Mouse (Mus musculus): Measurements from ENCODE around the gene Pxt1. TPM values are rescaled to one million over a fixed set of nuclear protein-coding genes. Genes with fewer than 3 reads are reported as not detected.

The Pxt1 gene
- polyA plus RNA-seq (2014; fragmentation: Illumina TruSeq; extraction: RNeasy Lipid Tissue Mini Kit (QIAGEN cat#74804); ENCODE audit: low read depth, low replicate concordance): not detected

GRCm38 (mm10) chr17:28943740-28944139 is at the start of gene Pxt1:
Pxt1 (minus strand) TSS chr17:28943840.

DNA sequence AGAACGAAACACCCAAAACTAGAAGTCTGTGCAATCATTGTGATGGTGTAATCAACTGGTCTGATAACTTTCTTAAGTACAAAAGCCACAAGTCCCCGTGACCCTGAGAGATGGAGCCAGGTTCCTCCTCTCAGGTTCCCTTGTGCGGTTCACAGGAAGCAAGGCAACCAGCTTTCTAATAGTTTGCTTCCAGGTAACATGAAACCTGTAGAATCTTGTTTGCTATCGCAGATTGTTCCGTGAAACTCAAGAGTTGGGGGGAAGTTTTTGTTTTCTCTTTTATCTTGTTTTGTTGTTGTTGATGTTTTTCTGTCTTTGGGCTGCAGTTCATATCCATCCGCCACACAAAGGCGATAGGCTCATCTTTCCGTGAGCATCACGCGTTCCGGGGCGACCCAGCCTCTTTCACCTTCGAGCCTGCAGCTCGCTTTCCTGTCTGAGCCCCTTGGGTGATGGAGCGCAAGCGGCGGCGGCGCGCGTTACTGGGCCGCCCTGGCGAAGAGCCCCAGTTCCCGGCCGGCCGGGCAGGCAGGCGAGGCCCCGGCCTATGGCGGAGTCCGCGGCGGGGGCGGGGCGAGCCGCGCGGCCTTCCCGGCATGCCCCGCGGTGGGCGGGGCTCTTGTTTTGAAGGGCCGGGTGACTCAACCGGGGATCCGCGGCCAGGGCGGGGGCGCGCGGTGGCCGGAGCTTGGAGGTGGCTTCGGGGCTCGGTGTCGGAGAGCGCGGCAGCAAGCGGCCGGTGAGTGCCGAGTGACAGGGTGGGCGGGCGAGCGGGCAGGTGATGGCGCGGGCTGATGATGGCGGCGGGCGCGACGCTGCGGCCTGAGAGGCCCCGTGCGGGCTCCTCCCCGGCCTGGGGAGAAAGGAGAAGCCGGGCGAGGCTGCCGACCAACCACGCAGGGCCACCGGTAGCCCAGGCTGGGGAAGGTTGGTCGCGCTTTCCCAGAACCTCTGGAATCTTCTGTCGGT is 8.5 kb upstream of the Pxt1 start, which contains the start of gene Kctd20:
Kctd20 (plus strand) TSS at position 120 of the 969 bp plus-strand sequence.

DNA sequence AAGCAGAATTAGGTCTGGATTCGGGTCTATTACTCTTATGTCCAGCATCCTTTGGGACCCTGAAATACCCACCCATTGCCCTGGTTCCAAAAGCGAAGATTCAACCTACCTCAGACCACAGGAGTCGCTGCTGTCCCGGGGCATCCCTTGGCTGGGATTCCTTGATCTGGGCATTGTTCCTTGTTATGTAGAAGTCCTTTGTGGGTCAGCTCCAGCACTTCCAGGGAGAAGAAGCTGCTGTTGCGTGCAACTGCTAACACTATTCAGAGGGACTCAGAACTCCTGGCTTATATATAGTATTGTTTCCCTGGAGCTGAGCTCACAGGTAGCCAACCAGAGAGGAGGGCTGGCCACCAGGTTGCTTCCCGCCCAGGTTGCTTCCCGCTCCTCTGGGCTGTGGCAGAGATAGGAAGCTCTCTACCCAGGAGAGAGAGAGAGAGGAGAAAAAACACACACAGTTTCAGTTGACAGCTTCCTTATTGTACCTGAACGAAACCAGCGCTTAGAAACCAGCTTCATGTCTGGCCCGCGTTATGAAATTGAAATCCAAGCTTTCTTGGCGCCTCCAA is 28.5 kb downstream of the Pxt1 start, which contains the start of gene 4930539E08Rik:
4930539E08Rik (minus strand) TSS at position 265 of the 569 bp plus-strand sequence.

Other genes starting within 250 kb of the Pxt1 start
- gene AC170998.1, start 217.8 kb downstream of the Pxt1 start, polyA plus RNA-seq (2014; fragmentation: Illumina TruSeq; extraction: RNeasy Lipid Tissue Mini Kit (QIAGEN cat#74804); ENCODE audit: low read depth, low replicate concordance): 1.2 TPM
- gene Mapk13, start 174.5 kb downstream of the Pxt1 start, polyA plus RNA-seq (2014; fragmentation: Illumina TruSeq; extraction: RNeasy Lipid Tissue Mini Kit (QIAGEN cat#74804); ENCODE audit: low read depth, low replicate concordance): 0.49 TPM
- gene Brpf3, start 142.8 kb downstream of the Pxt1 start, polyA plus RNA-seq (2014; fragmentation: Illumina TruSeq; extraction: RNeasy Lipid Tissue Mini Kit (QIAGEN cat#74804); ENCODE audit: low read depth, low replicate concordance): 10.8 TPM
- gene Pnpla1, start 85.4 kb downstream of the Pxt1 start, polyA plus RNA-seq (2014; fragmentation: Illumina TruSeq; extraction: RNeasy Lipid Tissue Mini Kit (QIAGEN cat#74804); ENCODE audit: low read depth, low replicate concordance): not detected
- 0.16 TPM for gene 4930539E08Rik, start 28.5 kb downstream of the Pxt1 start, polyA plus RNA-seq (2014; fragmentation: Illumina TruSeq; extraction: RNeasy Lipid Tissue Mini Kit (QIAGEN cat#74804); ENCODE audit: low read depth, low replicate concordance)
- gene Kctd20, start 8.1 kb upstream of the Pxt1 start, polyA plus RNA-seq (2014; fragmentation: Illumina TruSeq; extraction: RNeasy Lipid Tissue Mini Kit (QIAGEN cat#74804); ENCODE audit: low read depth, low replicate concordance): 32.4 TPM
- gene Stk38, start 64.2 kb upstream of the Pxt1 start, polyA plus RNA-seq (2014; fragmentation: Illumina TruSeq; extraction: RNeasy Lipid Tissue Mini Kit (QIAGEN cat#74804); ENCODE audit: low read depth, low replicate concordance): 76.6 TPM
- gene Srsf3, start 88.8 kb upstream of the Pxt1 start, polyA plus RNA-seq (2014; fragmentation: Illumina TruSeq; extraction: RNeasy Lipid Tissue Mini Kit (QIAGEN cat#74804); ENCODE audit: low read depth, low replicate concordance): 269 TPM
- gene Cdkn1a, start 147.1 kb upstream of the Pxt1 start, polyA plus RNA-seq (2014; fragmentation: Illumina TruSeq; extraction: RNeasy Lipid Tissue Mini Kit (QIAGEN cat#74804); ENCODE audit: low read depth, low replicate concordance): 7.0 TPM
- not detected for gene Rab44, start 170.3 kb upstream of the Pxt1 start, polyA plus RNA-seq (2014; fragmentation: Illumina TruSeq; extraction: RNeasy Lipid Tissue Mini Kit (QIAGEN cat#74804); ENCODE audit: low read depth, low replicate concordance)